Mouse (Mus musculus) activated CD4-positive, CD25-positive, alpha-beta regulatory T cell, adult 4 months (primary cell): ENCODE results near the gene Actn4. TPM values are rescaled to one million over a fixed set of nuclear protein-coding genes. Genes with fewer than 3 reads are reported as not detected.

ENCODE experiments used
- polyA plus RNA-seq, 2 experiments: library from polyadenylated mRNA; unstranded; fragments of 100-300 nt; shearing (Covaris generic); gene quantifications; one replicate each; pipeline ENCODE4 v1.2.1; 2017

Gene Actn4
- polyA plus RNA-seq, 2 experiments from 2014 or later, result 84.6 to 128 TPM

Other genes with a start within 250 kb of the Actn4 start
- 10 to 100 TPM in 1 of 2 experiments, 1 to 10 TPM in 1; 8.3 to 10.9 TPM for gene Fbxo17, start 245.5 kb downstream of the Actn4 start, polyA plus RNA-seq
- gene Mrps12, start 220.5 kb downstream of the Actn4 start, polyA plus RNA-seq, result 10 to 100 TPM; 71.9 to 75.7 TPM
- 10 to 100 TPM in 1 of 2 experiments, 1 to 10 TPM in 1; 8.9 to 13.0 TPM for gene Sars2, start 220.3 kb downstream of the Actn4 start, polyA plus RNA-seq
- gene Ccer2, start 206.2 kb downstream of the Actn4 start, polyA plus RNA-seq, result not detected
- 100 to 1,000 TPM in 1 of 2 experiments, 10 to 100 TPM in 1; 82.3 to 103 TPM for gene Sirt2, start 195.6 kb downstream of the Actn4 start, polyA plus RNA-seq
- 10 to 100 TPM; 56.4 to 78.9 TPM for gene Nfkbib, start 194.8 kb downstream of the Actn4 start, polyA plus RNA-seq
- gene Rinl, start 173.4 kb downstream of the Actn4 start, polyA plus RNA-seq, result 100 to 1,000 TPM; 199 to 272 TPM
- 100 to 1,000 TPM; 153 to 344 TPM for gene Hnrnpl, start 153.8 kb downstream of the Actn4 start, polyA plus RNA-seq
- 100 to 1,000 TPM; 192 to 199 TPM for gene Ech1, start 137.1 kb downstream of the Actn4 start, polyA plus RNA-seq
- gene Lgals4, start 128.5 kb downstream of the Actn4 start, polyA plus RNA-seq, result 10 to 100 TPM; 20.1 to 27.2 TPM
- gene Lgals7, start 98.5 kb downstream of the Actn4 start, polyA plus RNA-seq, result 1 to 10 TPM; 2.5 to 2.8 TPM
- under 1 TPM in 1 of 2 experiments, not detected in 1; 0.34 TPM for gene Capn12, start 80.9 kb downstream of the Actn4 start, polyA plus RNA-seq
- gene Eif3k, start 19.5 kb upstream of the Actn4 start, polyA plus RNA-seq, result 100 to 1,000 TPM; 603 to 630 TPM
- gene Map4k1, start 19.7 kb upstream of the Actn4 start, polyA plus RNA-seq, result 100 to 1,000 TPM in 1 of 2 experiments, 10 to 100 TPM in 1; 88.8 to 120 TPM
- under 1 TPM; 0.03 to 0.05 TPM for gene Ryr1, start 162.8 kb upstream of the Actn4 start, polyA plus RNA-seq
- gene Rasgrp4, start 172.5 kb upstream of the Actn4 start, polyA plus RNA-seq, result 1 to 10 TPM in 1 of 2 experiments, under 1 TPM in 1; 0.95 to 1.1 TPM
- gene Fam98c, start 193.9 kb upstream of the Actn4 start, polyA plus RNA-seq, result 10 to 100 TPM; 11.4 to 16.3 TPM
- not detected for gene Ggn, start 207.9 kb upstream of the Actn4 start, polyA plus RNA-seq
- under 1 TPM in 1 of 2 experiments, not detected in 1; 0.78 TPM for gene Spred3, start 208.1 kb upstream of the Actn4 start, polyA plus RNA-seq
- 100 to 1,000 TPM; 214 to 229 TPM for gene Psmd8, start 218.4 kb upstream of the Actn4 start, polyA plus RNA-seq